Mouse (Mus musculus) G1E (cell line): ENCODE results near the gene Jazf1. TPM values are rescaled to one million over a fixed set of nuclear protein-coding genes. Genes with fewer than 3 reads are reported as not detected.

Experiments
- ATAC-seq: 2 replicates; pipeline ENCODE4 v1.8.0; 2016; ENCODE audit warnings: mild to moderate bottlenecking; ENCODE audit not compliant: insufficient number of reproducible peaks, poor library complexity, low FRiP score, severe bottlenecking; ENCODE audit errors: extremely low read depth
- DNase-seq: peaks from one replicate; pipeline ENCODE4 v3.0.0; 2012; ENCODE audit warnings: low spot score
- H3K27me3 ChIP-seq: 2 replicates; pipeline ENCODE4 v1.6.1; 2012; ENCODE audit warnings: mild to moderate bottlenecking, low read length, inconsistent platforms; ENCODE audit not compliant: insufficient read depth
- H3K36me3 ChIP-seq: replicated peaks from 2 replicates; pipeline ENCODE3; 2012; ENCODE audit warnings: mild to moderate bottlenecking, inconsistent platforms
- H3K4me1 ChIP-seq: 2 replicates; pipeline ENCODE4 v1.6.1; 2012; ENCODE audit warnings: low read depth, low read length, inconsistent platforms, mixed read lengths; ENCODE audit not compliant: insufficient read depth
- H3K4me3 ChIP-seq: 2 replicates; pipeline ENCODE4 v1.5.1; 2012; ENCODE audit warnings: low read depth, mild to moderate bottlenecking, inconsistent platforms, low read length, moderate library complexity, mixed read lengths
- H3K9me3 ChIP-seq: replicated peaks from 2 replicates; pipeline ENCODE4 v1.6.1; 2012; ENCODE audit warnings: inconsistent platforms
- CTCF ChIP-seq: IDR thresholded peaks from 2 replicates; pipeline ENCODE4 v1.5.1; 2012; ENCODE audit warnings: low read depth, low read length, inconsistent platforms, mixed read lengths
- GATA1 ChIP-seq: IDR thresholded peaks from 2 replicates; pipeline ENCODE4 v1.6.1; 2012; ENCODE audit warnings: borderline replicate concordance, low read length, inconsistent platforms, mixed read lengths
- GATA2 ChIP-seq: IDR thresholded peaks from 2 replicates; pipeline ENCODE4 v1.6.1; 2012; ENCODE audit warnings: low read depth, low read length, inconsistent platforms, borderline replicate concordance
- POLR2AphosphoS5 ChIP-seq: IDR thresholded peaks from 2 replicates; pipeline ENCODE4 v1.6.1; 2012; ENCODE audit warnings: low read depth, low read length, inconsistent platforms; ENCODE audit not compliant: insufficient replicate concordance
- TAL1 ChIP-seq: conservative IDR thresholded peaks from 2 replicates; pipeline ENCODE4 v1.6.1; 2012; ENCODE audit warnings: low read depth, low read length, inconsistent platforms, mixed read lengths
- polyA plus RNA-seq: library from polyadenylated mRNA; stranded (reverse); fragments of >175 nt; gene quantifications from 2 replicates; pipeline ENCODE4 v1.2.3, GENCODE M21; 2012
- total RNA-seq, 2 experiments: library from RNA; stranded (forward) in 1 of 2; stranded (reverse) in 1 of 2; fragments of 200-1000 nt in 1 of 2; fragments of >200 nt in 1 of 2; fragmentation: Nextera tagmentation in 1 of 2; gene quantifications; 2 replicates each; pipeline ENCODE4 v1.2.3; 2014 to 2017

The Jazf1 gene
- total and polyA plus RNA-seq, 3 experiments: not detected

GRCm38 (mm10) chr6:52912143-52912918 is 156.1 kb downstream of the Jazf1 start:
- Histone ChIP-seq H3K4me3 (no peak overlapping the region), H3K27me3 (peaks cover 7% of the 10 kb centered on the region), H3K9me3 (no peaks in the 10 kb centered on the region), H3K36me3 (no peaks in the 10 kb centered on the region), H3K4me1 (no peaks in the 10 kb centered on the region)
- TF ChIP-seq GATA1: no peak
- TF ChIP-seq GATA2: no peak
- no peak for TF ChIP-seq CTCF
- TF ChIP-seq TAL1: no peak
- TF ChIP-seq POLR2AphosphoS5: no peak
- no peak for ATAC-seq
- no peak for DNase-seq

GRCm38 (mm10) chr6:52906801-52907200 is 161.6 kb downstream of the Jazf1 start:
- Histone ChIP-seq H3K36me3 (no peaks in the 10 kb centered on the region), H3K4me3 (no peak overlapping the region), H3K9me3 (no peaks in the 10 kb centered on the region), H3K27me3 (peaks cover 4% of the 10 kb centered on the region; the same call in 1 of the 2 replicates), H3K4me1 (no peaks in the 10 kb centered on the region)
- TF ChIP-seq GATA1: no peak
- no peak for TF ChIP-seq TAL1
- TF ChIP-seq CTCF: no peak
- no peak for TF ChIP-seq GATA2
- no peak for TF ChIP-seq POLR2AphosphoS5
- DNase-seq (no peak), ATAC-seq (no peak)

GRCm38 (mm10) chr6:52905100-52905499 is 163.3 kb downstream of the Jazf1 start:
- no peak for DNase-seq

GRCm38 (mm10) chr6:52903226-52903960 is 165.0 kb downstream of the Jazf1 start:
- ATAC-seq: no peak
- Histone ChIP-seq H3K4me1 (no peaks in the 10 kb centered on the region), H3K4me3 (no peak overlapping the region), H3K27me3 (no peaks in the 10 kb centered on the region), H3K9me3 (no peaks in the 10 kb centered on the region), H3K36me3 (no peaks in the 10 kb centered on the region)
- no peak for TF ChIP-seq POLR2AphosphoS5
- TF ChIP-seq GATA1: no peak
- TF ChIP-seq CTCF: no peak
- no peak for TF ChIP-seq TAL1
- TF ChIP-seq GATA2: no peak
- DNase-seq: no peak

More at GRCm38 (mm10) chr6:52905100-52905499, 163.3 kb downstream of the Jazf1 start:
- H3K9me3 ChIP-seq: no peaks in the 10 kb centered on the region
- TF ChIP-seq CTCF: no peak
- TF ChIP-seq GATA1: no peak
- TF ChIP-seq POLR2AphosphoS5: no peak
- no peak for TF ChIP-seq GATA2
- no peak for TF ChIP-seq TAL1
- 0 out of 2 replicates have a peak, but pooled peaks cover 4% of the 10 kb centered on the region for H3K27me3 ChIP-seq
- H3K4me1 ChIP-seq: no peaks in the 10 kb centered on the region
- no peak for ATAC-seq
- no peak overlapping the region for H3K4me3 ChIP-seq
- H3K36me3 ChIP-seq: no peaks in the 10 kb centered on the region

GRCm38 (mm10) chr6:52899574-52900245 is 168.7 kb downstream of the Jazf1 start:
- TF ChIP-seq GATA1 (no peak), GATA2 (no peak), CTCF (no peak), POLR2AphosphoS5 (no peak), TAL1 (no peak)
- H3K9me3 ChIP-seq: no peaks in the 10 kb centered on the region
- no peak for DNase-seq
- H3K36me3 ChIP-seq: no peaks in the 10 kb centered on the region
- no peaks in the 10 kb centered on the region for H3K27me3 ChIP-seq
- no peaks in the 10 kb centered on the region for H3K4me1 ChIP-seq
- H3K4me3 ChIP-seq: no peak overlapping the region
- ATAC-seq: no peak

GRCm38 (mm10) chr6:52895075-52895474 is 173.4 kb downstream of the Jazf1 start:
- H3K4me3 ChIP-seq: no peak overlapping the region
- no peaks in the 10 kb centered on the region for H3K9me3 ChIP-seq
- no peak for TF ChIP-seq GATA2
- TF ChIP-seq CTCF: no peak
- TF ChIP-seq POLR2AphosphoS5: no peak
- TF ChIP-seq GATA1: no peak
- no peak for TF ChIP-seq TAL1
- ATAC-seq (no peak), DNase-seq (no peak)
- H3K36me3 ChIP-seq: no peaks in the 10 kb centered on the region
- H3K4me1 ChIP-seq: no peaks in the 10 kb centered on the region
- peaks cover 4% of the 10 kb centered on the region for H3K27me3 ChIP-seq
